ENCODE assay signal across 9 mouse cellular contexts in genomic region chr7:45644183-45644582, GRCm38 (mm10). TPM values are rescaled to one million over a fixed set of nuclear protein-coding genes. Genes with fewer than 3 reads are reported as not detected.
DNase-seq lines count a peak whose midpoint lies in the region; ATAC-seq and TF ChIP-seq lines count a peak whose summit lies in the region.
"Had no signal": no experiment of that assay in that cellular context is flagged by ENCODE, and none has a peak within 500 bp of the region (broad histone marks: within the 10 kb centered on the region; RNA-seq: fewer than 3 reads in every experiment).

No protein-coding gene starts in this region.

- H3K4me2 ChIP-seq in embryonic facial prominence, embryonic 14.5 days (ENCODE audit: low read depth, low read length) = peak overlapping the region; percentile 74
- H3K4me2 ChIP-seq in myocyte (ENCODE audit: low read depth) = no peak overlapping the region

- intact Hi-C loops in heart, postnatal 10 days (cut with DNase I) = no loop called here
- intact Hi-C loops in left cerebral cortex, postnatal 14 days (cut with DNase I) = loop anchor here (5.0 kb wide), 1 partner anchor 53 kb away; the partner anchor contains the start of gene Car11

- H3K4me1 ChIP-seq in megakaryocyte, embryonic 14.5 days = peaks cover 45% of the 10 kb centered on the region
- peaks cover 34% of the 10 kb centered on the region for H3K4me1 ChIP-seq in embryonic facial prominence, embryonic 14.5 days (ENCODE audit: control insufficient read depth, insufficient read depth, low read length)

- peaks cover 83% of the 10 kb centered on the region for H3K27me3 ChIP-seq in megakaryocyte, embryonic 14.5 days (replicated peaks)
- H3K27me3 ChIP-seq in embryonic facial prominence, embryonic 14.5 days (replicated peaks; ENCODE audit: control insufficient read depth, insufficient read depth, low read length) = no peaks in the 10 kb centered on the region
- no peaks in the 10 kb centered on the region for H3K27me3 ChIP-seq in myocyte (ENCODE audit: control insufficient read depth, insufficient read depth, insufficient read length)

- H3K4me3 ChIP-seq in megakaryocyte, embryonic 14.5 days (replicated peaks) = peak overlapping the region; percentile 82
- peak overlapping the region; percentile 36 for H3K4me3 ChIP-seq in embryonic facial prominence, embryonic 14.5 days (ENCODE audit: low read depth, low read length)
- no peak overlapping the region for H3K4me3 ChIP-seq in myocyte

- ATAC-seq in megakaryocyte, adult 5-6 weeks (ENCODE audit: poor library complexity, severe bottlenecking) = no peak
- peak; percentile 37 for ATAC-seq in embryonic facial prominence, embryonic 14.5 days (ENCODE audit: low read depth)
- ATAC-seq in erythroid progenitor cell, adult 5-6 weeks (replicated peaks; ENCODE audit: low FRiP score, poor library complexity, severe bottlenecking) = no peak

- H3K79me2 ChIP-seq in myocyte (ENCODE audit: control insufficient read depth, insufficient read depth) = no peaks in the 10 kb centered on the region

- H3ac ChIP-seq in myocyte (ENCODE audit: control insufficient read depth, insufficient read length) = no peak overlapping the region

- H3K27ac ChIP-seq in embryonic facial prominence, embryonic 14.5 days (replicated peaks; ENCODE audit: low read depth, low read length) = peak overlapping the region; percentile 80

- peak overlapping the region; percentile 53 for H3K9ac ChIP-seq in embryonic facial prominence, embryonic 14.5 days (ENCODE audit: low read depth, low read length)

- DNase-seq in embryonic facial prominence, embryonic 14.5 days (ENCODE audit: low spot score) = peak; percentile 87
- DNase-seq in heart, postnatal 10 days = peak; percentile 58 to 63
- peak; percentile 64 to 88 for DNase-seq in left cerebral cortex, postnatal 14 days (ENCODE audit: low spot score in 2 of 2)
- DNase-seq in urinary bladder, adult 2 months (ENCODE audit: low spot score) = no peak

- 3% methylated on average over 18 of the region's 18 CpGs for WGBS in embryonic facial prominence, embryonic 14.5 days

- no peak for TF ChIP-seq POLR2A in myocyte (IDR thresholded peaks at IDR 0.05; ENCODE audit: insufficient read length, low read depth)

- no peaks in the 10 kb centered on the region for H3K36me3 ChIP-seq in megakaryocyte, embryonic 14.5 days (replicated peaks; ENCODE audit: low read length)
- no peaks in the 10 kb centered on the region for H3K36me3 ChIP-seq in embryonic facial prominence, embryonic 14.5 days (ENCODE audit: control insufficient read depth, insufficient read depth, low read length)
- H3K36me3 ChIP-seq in myocyte (ENCODE audit: control insufficient read depth, insufficient read depth) = no peaks in the 10 kb centered on the region

- no peaks in the 10 kb centered on the region for H3K9me3 ChIP-seq in megakaryocyte, embryonic 14.5 days
- no peaks in the 10 kb centered on the region for H3K9me3 ChIP-seq in embryonic facial prominence, embryonic 14.5 days (ENCODE audit: control insufficient read depth, low read length)

TF ChIP-seq in myocyte, 11 proteins besides CTCF, POLR2A, EP300 and RAD21:
- TF ChIP-seq POLR2AphosphoS2 (IDR thresholded peaks at IDR 0.05; ENCODE audit: insufficient read length, low read depth) = no peak
- peak in 1 of 3 experiments; percentile 22 for TF ChIP-seq MYOG (IDR thresholded peaks at IDR 0.05; ENCODE audit: control insufficient read depth in 1 of 3, insufficient read depth in 1 of 3, insufficient read length in 2 of 3, low read depth in 2 of 3)
- no peak for TF ChIP-seq SRF (IDR thresholded peaks at IDR 0.05; ENCODE audit: control insufficient read depth, insufficient read length, low read depth)
- no peak for TF ChIP-seq MAX (IDR thresholded peaks at IDR 0.05; ENCODE audit: low read depth)
- TF ChIP-seq USF1 (IDR thresholded peaks at IDR 0.05; ENCODE audit: low read depth) = peak; percentile 11

RNA-seq across cellular contexts. Expression of gene Mamstr, which starts 4.4 kb away (rescaled TPM):
- not detected in 2 replicates for polyA plus RNA-seq in megakaryocyte, embryonic 14.5 days (2012; ENCODE audit: insufficient read depth, low replicate concordance)
- total RNA-seq in megakaryocyte, adult 5-6 weeks (2015) = not detected in 2 replicates
- 0.53 TPM in 1 of 2 replicates, not detected in the other for total RNA-seq in megakaryocyte, adult 5-6 weeks (2017)
- polyA plus RNA-seq in embryonic facial prominence, embryonic 14.5 days (2014; fragmentation: Nextera tagmentation; extraction: Ambion mirVana) = 23.3 and 28.8 TPM in 2 replicates
- total RNA-seq in heart, postnatal 10 days (2021) = 1 to 10 TPM; 7.5 to 8.5 TPM
- 1 to 10 TPM; 2.2 to 2.6 TPM for total RNA-seq in left cerebral cortex, postnatal 14 days (2021)
- 12.5 TPM for polyA plus RNA-seq in myocyte (2012; fragmentation: generic; extraction: Trizol)
- total RNA-seq in erythroid progenitor cell, adult 5-6 weeks (2015; ENCODE audit: low replicate concordance) = not detected in 2 replicates
- not detected in 2 replicates for total RNA-seq in erythroid progenitor cell, adult 5-6 weeks (2017; ENCODE audit: low replicate concordance)
- polyA plus RNA-seq in urinary bladder, adult 2 months (2012; rRNA removed) = 8.4 and 11.3 TPM in 2 replicates

RNA-seq across cellular contexts. Expression of gene Rasip1, which starts 16.9 kb away (rescaled TPM):
- polyA plus RNA-seq in megakaryocyte, embryonic 14.5 days (2012; ENCODE audit: insufficient read depth, low replicate concordance) = 0.36 TPM in 1 of 2 replicates, not detected in the other
- total RNA-seq in megakaryocyte, adult 5-6 weeks (2015) = 0.20 TPM in 1 of 2 replicates, not detected in the other
- total RNA-seq in megakaryocyte, adult 5-6 weeks (2017) = 0.29 TPM in 1 of 2 replicates, not detected in the other
- 10.4 and 11.1 TPM in 2 replicates for polyA plus RNA-seq in embryonic facial prominence, embryonic 14.5 days (2014; fragmentation: Nextera tagmentation; extraction: Ambion mirVana)
- total RNA-seq in heart, postnatal 10 days (2021) = 10 to 100 TPM; 51.9 to 52.4 TPM
- 10 to 100 TPM; 11.2 to 11.3 TPM for total RNA-seq in left cerebral cortex, postnatal 14 days (2021)
- polyA plus RNA-seq in myocyte (2012; fragmentation: generic; extraction: Trizol) = 0.40 TPM
- total RNA-seq in erythroid progenitor cell, adult 5-6 weeks (2015; ENCODE audit: low replicate concordance) = not detected in 2 replicates
- total RNA-seq in erythroid progenitor cell, adult 5-6 weeks (2017; ENCODE audit: low replicate concordance) = not detected in 2 replicates
- 7.3 and 11.8 TPM in 2 replicates for polyA plus RNA-seq in urinary bladder, adult 2 months (2012; rRNA removed)

RNA-seq across cellular contexts. Expression of gene Fut2, which starts 22.0 kb away (rescaled TPM):
- not detected in 2 replicates for polyA plus RNA-seq in megakaryocyte, embryonic 14.5 days (2012; ENCODE audit: insufficient read depth, low replicate concordance)
- not detected in 2 replicates for total RNA-seq in megakaryocyte, adult 5-6 weeks (2015)
- not detected in 2 replicates for total RNA-seq in megakaryocyte, adult 5-6 weeks (2017)
- polyA plus RNA-seq in embryonic facial prominence, embryonic 14.5 days (2014; fragmentation: Nextera tagmentation; extraction: Ambion mirVana) = 1.9 and 2.2 TPM in 2 replicates
- under 1 TPM in 1 of 2 experiments, not detected in 1; 0.38 TPM for total RNA-seq in heart, postnatal 10 days (2021)
- total RNA-seq in left cerebral cortex, postnatal 14 days (2021) = under 1 TPM; 0.19 to 0.46 TPM
- polyA plus RNA-seq in myocyte (2012; fragmentation: generic; extraction: Trizol) = 0.41 TPM
- total RNA-seq in erythroid progenitor cell, adult 5-6 weeks (2015; ENCODE audit: low replicate concordance) = not detected in 2 replicates
- total RNA-seq in erythroid progenitor cell, adult 5-6 weeks (2017; ENCODE audit: low replicate concordance) = not detected in 2 replicates
- polyA plus RNA-seq in urinary bladder, adult 2 months (2012; rRNA removed) = 1.8 and 3.3 TPM in 2 replicates

RNA-seq across cellular contexts. Expression of gene Izumo1, which starts 22.6 kb away (rescaled TPM):
- not detected in 2 replicates for polyA plus RNA-seq in megakaryocyte, embryonic 14.5 days (2012; ENCODE audit: insufficient read depth, low replicate concordance)
- total RNA-seq in megakaryocyte, adult 5-6 weeks (2015) = not detected in 2 replicates
- total RNA-seq in megakaryocyte, adult 5-6 weeks (2017) = 0.22 TPM in 1 of 2 replicates, not detected in the other
- 0.19 and 0.30 TPM in 2 replicates for polyA plus RNA-seq in embryonic facial prominence, embryonic 14.5 days (2014; fragmentation: Nextera tagmentation; extraction: Ambion mirVana)
- under 1 TPM; 0.22 to 0.65 TPM for total RNA-seq in heart, postnatal 10 days (2021)
- under 1 TPM in 1 of 2 experiments, not detected in 1; 0.26 TPM for total RNA-seq in left cerebral cortex, postnatal 14 days (2021)
- polyA plus RNA-seq in myocyte (2012; fragmentation: generic; extraction: Trizol) = not detected
- total RNA-seq in erythroid progenitor cell, adult 5-6 weeks (2015; ENCODE audit: low replicate concordance) = not detected in 2 replicates
- not detected in 2 replicates for total RNA-seq in erythroid progenitor cell, adult 5-6 weeks (2017; ENCODE audit: low replicate concordance)
- polyA plus RNA-seq in urinary bladder, adult 2 months (2012; rRNA removed) = 0.23 and 0.27 TPM in 2 replicates
- total RNA-seq: neutrophil, adult 5-6 weeks had no signal

RNA-seq across cellular contexts. Expression of gene Fut1, which starts 27.1 kb away (rescaled TPM):
- 1.1 TPM in 1 of 2 replicates, not detected in the other for polyA plus RNA-seq in megakaryocyte, embryonic 14.5 days (2012; ENCODE audit: insufficient read depth, low replicate concordance)
- total RNA-seq in megakaryocyte, adult 5-6 weeks (2015) = not detected in 2 replicates
- total RNA-seq in megakaryocyte, adult 5-6 weeks (2017) = not detected in 2 replicates
- 1.3 and 2.1 TPM in 2 replicates for polyA plus RNA-seq in embryonic facial prominence, embryonic 14.5 days (2014; fragmentation: Nextera tagmentation; extraction: Ambion mirVana)
- total RNA-seq in heart, postnatal 10 days (2021) = not detected
- total RNA-seq in left cerebral cortex, postnatal 14 days (2021) = not detected
- 3.8 TPM for polyA plus RNA-seq in myocyte (2012; fragmentation: generic; extraction: Trizol)
- not detected in 2 replicates for total RNA-seq in erythroid progenitor cell, adult 5-6 weeks (2015; ENCODE audit: low replicate concordance)
- total RNA-seq in erythroid progenitor cell, adult 5-6 weeks (2017; ENCODE audit: low replicate concordance) = not detected in 2 replicates
- polyA plus RNA-seq in urinary bladder, adult 2 months (2012; rRNA removed) = 0.04 TPM in 1 of 2 replicates, not detected in the other
- total RNA-seq: neutrophil, adult 5-6 weeks had no signal

Comparison
In these comparisons a context has a peak if more than half of its experiments do, and no peak if none do; other contexts are left out.
1. RNA of gene Rasip1, which starts 16.9 kb away (total RNA-seq): 51.9 to 52.4 TPM in heart, postnatal 10 days and 11.2 to 11.3 TPM in left cerebral cortex, postnatal 14 days; 0.20 to 0.29 TPM in megakaryocyte, adult 5-6 weeks and not detected in erythroid progenitor cell, adult 5-6 weeks; every median in the first group is over 4 times any median in the second.